Mouse (Mus musculus) lung, postnatal 0 days (tissue): ENCODE measurements around the gene Bcor.

Experiments
- CTCF ChIP-seq: IDR thresholded peaks from 2 replicates; pipeline ENCODE4 v1.5.1; 2016; ENCODE audit warnings: antibody characterized with exemption, mild to moderate bottlenecking
- EP300 ChIP-seq: IDR thresholded peaks from 2 replicates; pipeline ENCODE4 v1.6.1; 2016; ENCODE audit warnings: antibody characterized with exemption, mild to moderate bottlenecking, control low read depth

- TF ChIP-seq CTCF (no peak), EP300 (no peak)
Observed at GRCm38 (mm10) chrX:12052651-12053050, 107.5 kb downstream of the Bcor start.
